In genomic region chr1:119849146-119849935, GRCm38 (mm10) we compare ENCODE assay signal across 27 mouse cellular contexts.
"Had no signal": no experiment of that assay in that cellular context is flagged by ENCODE, and none has a peak within 500 bp of the region (broad histone marks: within the 10 kb centered on the region; RNA-seq: fewer than 3 reads in every experiment).

No protein-coding gene starts in this region.

- H3K4me1 ChIP-seq: hindbrain, embryonic 10.5 days; hindbrain, embryonic 12.5 days; intestine, embryonic 15.5 days; liver, embryonic 13.5 days; liver, embryonic 15.5 days had no signal

- H3K4me3 ChIP-seq: gastrocnemius, adult 2 months; heart, adult 2 months; hindbrain, embryonic 10.5 days; hindbrain, embryonic 12.5 days; intestine, embryonic 15.5 days; layer of hippocampus, adult 2 months; left cerebral cortex, adult 2 months; limb, embryonic 10.5 days; limb, embryonic 12.5 days; liver, embryonic 13.5 days; liver, embryonic 15.5 days had no signal

- DNase-seq: gastrocnemius, adult 2 months; gastrocnemius, postnatal 10 days; gastrocnemius, postnatal 25 days; heart, adult 2 months; heart, postnatal 10 days; heart, postnatal 4 days; kidney, adult 18-20 months; kidney, adult 8-10 months; kidney, postnatal 10 days; kidney, postnatal 25 days; kidney, postnatal 4 days; layer of hippocampus, adult 9-11 months; liver; liver, embryonic 13.5 days had no signal

- H3K4me2 ChIP-seq: heart, embryonic 11.5 days; hindbrain, embryonic 12.5 days; hindbrain, embryonic 14.5 days; intestine, embryonic 15.5 days; limb, embryonic 12.5 days; liver, embryonic 11.5 days; liver, embryonic 13.5 days; liver, embryonic 15.5 days had no signal

- ATAC-seq: inflammation-experienced regulatory T-cells, adult 6 months; intestine, embryonic 15.5 days; intestine, postnatal 0 days had no signal

- H3K9me3 ChIP-seq: hindbrain, embryonic 12.5 days; intestine, embryonic 15.5 days; limb, embryonic 10.5 days; limb, embryonic 12.5 days; liver, embryonic 13.5 days; liver, embryonic 15.5 days had no signal

- H3K27me3 ChIP-seq: hindbrain, embryonic 12.5 days; intestine, embryonic 15.5 days; limb, embryonic 12.5 days; liver, embryonic 13.5 days; liver, embryonic 15.5 days had no signal

- H3K9ac ChIP-seq: hindbrain, embryonic 12.5 days; hindbrain, embryonic 14.5 days; intestine, embryonic 15.5 days; limb, embryonic 12.5 days; liver, embryonic 13.5 days; liver, embryonic 15.5 days had no signal

- H3K27ac ChIP-seq: gastrocnemius, adult 2 months; heart, adult 2 months; hindbrain, embryonic 10.5 days; hindbrain, embryonic 12.5 days; hindbrain, embryonic 14.5 days; intestine, embryonic 15.5 days; layer of hippocampus, adult 2 months; left cerebral cortex, adult 2 months; limb, embryonic 10.5 days; limb, embryonic 12.5 days; liver, embryonic 13.5 days; liver, embryonic 15.5 days had no signal

- H3K36me3 ChIP-seq: hindbrain, embryonic 10.5 days; hindbrain, embryonic 12.5 days; intestine, embryonic 15.5 days; limb, embryonic 10.5 days; limb, embryonic 12.5 days; liver, embryonic 13.5 days; liver, embryonic 15.5 days had no signal
